Mouse (Mus musculus) cerebellum, adult 11-12 months (tissue): ENCODE measurements around the gene Sf3b2.
A peak's percentile ranks its signal among the peaks of the same experiment; 100 is the strongest.

Experiments used
- DNase-seq: peaks from one replicate; pipeline ENCODE4 v3.0.0; 2022

Gene Sf3b2

GRCm38 (mm10) chr19:5294972-5295735, at the start of gene Sf3b2:
Sf3b2 (minus strand) TSS chr19:5295455.
- DNase-seq = peak; percentile 99

GRCm38 (mm10) chr19:5341360-5341759, 46.1 kb upstream of the Sf3b2 start:
- DNase-seq = no peak

- peak; percentile 71 for DNase-seq
Measured at GRCm38 (mm10) chr19:5337975-5338374, 42.7 kb upstream of the Sf3b2 start.

GRCm38 (mm10) chr19:5335441-5335840, 40.2 kb upstream of the Sf3b2 start, which contains the start of gene Catsper1:
Catsper1 (plus strand) TSS chr19:5335741.
- no peak for DNase-seq

GRCm38 (mm10) chr19:5334741-5335140, 39.5 kb upstream of the Sf3b2 start:
- DNase-seq = no peak

GRCm38 (mm10) chr19:5327970-5328369, 32.7 kb upstream of the Sf3b2 start:
- DNase-seq = no peak

- DNase-seq = no peak
Measured at GRCm38 (mm10) chr19:5323801-5324200, 28.5 kb upstream of the Sf3b2 start.

- no peak for DNase-seq
Measured at GRCm38 (mm10) chr19:5313189-5313588, 17.9 kb upstream of the Sf3b2 start.

- DNase-seq = no peak
Measured at GRCm38 (mm10) chr19:5309025-5309424, 13.8 kb upstream of the Sf3b2 start.

- DNase-seq = no peak
Measured at GRCm38 (mm10) chr19:5306968-5307734, 11.9 kb upstream of the Sf3b2 start.

- no peak for DNase-seq
Measured at GRCm38 (mm10) chr19:5306279-5306678, 11.0 kb upstream of the Sf3b2 start.

GRCm38 (mm10) chr19:5302455-5302854, 7.2 kb upstream of the Sf3b2 start:
- DNase-seq = no peak

GRCm38 (mm10) chr19:5300588-5300987, 5.3 kb upstream of the Sf3b2 start:
- DNase-seq = no peak

GRCm38 (mm10) chr19:5297903-5298800, 2.9 kb upstream of the Sf3b2 start, which contains the start of gene Gal3st3:
Gal3st3 (plus strand) TSS chr19:5298331.
- DNase-seq = peak; percentile 58

GRCm38 (mm10) chr19:5296630-5297029, 1.4 kb upstream of the Sf3b2 start:
- DNase-seq = peak; percentile 30

GRCm38 (mm10) chr19:5295736-5296075, 451 bp upstream of the Sf3b2 start:
- no peak for DNase-seq

GRCm38 (mm10) chr19:5278381-5278780, 16.9 kb downstream of the Sf3b2 start:
- no peak for DNase-seq

- no peak for DNase-seq
Measured at GRCm38 (mm10) chr19:5277140-5277539, 18.1 kb downstream of the Sf3b2 start.

- DNase-seq = no peak
Measured at GRCm38 (mm10) chr19:5276531-5276930, 18.7 kb downstream of the Sf3b2 start.

- DNase-seq = no peak
Measured at GRCm38 (mm10) chr19:5275736-5276135, 19.5 kb downstream of the Sf3b2 start.

- DNase-seq = no peak
Measured at GRCm38 (mm10) chr19:5274641-5275040, 20.6 kb downstream of the Sf3b2 start.

- no peak for DNase-seq
Measured at GRCm38 (mm10) chr19:5273916-5274315, 21.3 kb downstream of the Sf3b2 start.
